Mouse (Mus musculus) adrenal gland, adult (tissue): Measurements from ENCODE around the gene Tmem223.

ENCODE experiments used
- DNase-seq, 2 experiments: peaks; one replicate each; pipeline ENCODE4 v3.0.0; 2022 to 2023; ENCODE audit warnings: low spot score in 1 of 2; ENCODE audit not compliant: inconsistent age in 2 of 2

The Tmem223 gene

DNA sequence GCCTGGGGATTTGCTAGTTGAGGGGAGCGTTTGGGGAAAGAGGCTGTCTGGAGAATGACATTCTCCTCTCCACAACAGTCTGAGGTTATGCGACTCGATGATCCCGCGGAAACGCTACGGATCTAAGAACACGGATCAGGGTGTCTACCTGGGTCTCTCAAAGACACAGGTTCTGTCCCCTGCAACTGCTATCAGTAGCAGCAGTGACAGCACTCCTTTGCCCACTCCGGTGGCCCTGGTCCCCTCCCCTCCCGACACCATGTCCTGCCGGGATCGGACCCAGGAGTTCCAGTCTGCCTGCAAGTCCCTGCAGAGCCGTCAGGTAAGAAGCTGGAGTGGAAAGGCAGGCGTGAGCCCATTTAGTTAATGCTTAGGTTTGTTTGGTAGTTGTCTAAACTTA lies 28.6 kb upstream of the Tmem223 start:
- peak in 1 of 2 experiments; percentile 44 for DNase-seq

DNA sequence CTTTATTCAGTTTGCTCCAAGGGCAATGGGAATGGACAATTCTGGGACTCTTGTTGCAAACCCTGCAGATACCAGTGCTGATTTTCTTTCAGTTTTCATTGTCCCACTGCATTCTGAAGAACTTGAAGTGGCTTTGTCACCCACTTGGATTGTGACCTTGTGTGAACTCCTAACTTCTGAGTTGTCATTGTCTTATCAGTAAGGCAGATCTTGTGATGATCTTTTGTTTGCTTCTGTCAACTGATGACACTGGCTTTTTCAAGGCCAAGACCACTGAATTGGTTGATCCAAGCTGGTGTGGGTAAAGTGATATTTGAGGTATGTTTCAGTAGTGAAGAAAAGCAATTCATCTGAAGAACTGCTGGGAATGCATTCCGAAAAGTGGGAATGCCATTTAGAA lies 25.4 kb upstream of the Tmem223 start:
- peak in 1 of 2 experiments; percentile 53 for DNase-seq

DNA sequence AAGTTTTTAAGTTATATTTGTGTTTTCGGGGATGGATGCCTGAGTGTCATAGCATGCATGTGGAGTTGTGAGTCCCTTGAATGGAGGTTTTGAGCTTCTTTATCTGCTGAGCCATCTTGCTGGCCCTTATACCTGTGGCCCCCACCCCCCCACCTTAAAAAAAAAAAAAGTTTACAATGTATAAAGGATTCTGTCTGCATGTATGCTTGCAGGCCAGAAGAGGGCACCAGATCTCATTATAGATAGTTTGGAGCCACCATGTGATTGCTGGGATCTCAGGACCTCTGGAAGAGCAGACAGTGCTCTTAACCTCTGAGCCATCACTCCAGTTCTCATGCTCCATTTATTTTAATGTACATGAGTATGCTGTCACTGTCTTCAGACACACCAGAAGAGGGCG lies 23.4 kb upstream of the Tmem223 start:
- no peak for DNase-seq

DNA sequence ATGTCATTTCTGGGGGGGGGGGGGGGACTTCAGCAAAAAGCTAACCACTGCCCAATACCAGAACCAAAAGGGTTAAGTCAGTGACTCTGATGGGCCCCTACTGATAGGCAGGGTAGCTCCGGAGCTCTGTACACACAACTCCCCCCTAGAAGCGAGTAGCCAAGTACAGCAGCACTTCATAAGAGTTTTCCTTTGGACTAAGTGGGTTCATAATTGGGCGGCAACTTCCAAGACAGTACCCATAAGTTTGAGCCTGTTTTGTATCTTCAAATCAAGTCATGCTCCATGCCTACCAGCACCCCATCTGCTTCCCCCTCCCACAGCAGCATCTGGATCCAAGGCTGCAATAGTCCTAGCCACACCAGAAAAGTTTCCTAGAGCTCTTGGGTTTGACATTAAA lies 15.1 kb upstream of the Tmem223 start:
- no peak for DNase-seq

DNA sequence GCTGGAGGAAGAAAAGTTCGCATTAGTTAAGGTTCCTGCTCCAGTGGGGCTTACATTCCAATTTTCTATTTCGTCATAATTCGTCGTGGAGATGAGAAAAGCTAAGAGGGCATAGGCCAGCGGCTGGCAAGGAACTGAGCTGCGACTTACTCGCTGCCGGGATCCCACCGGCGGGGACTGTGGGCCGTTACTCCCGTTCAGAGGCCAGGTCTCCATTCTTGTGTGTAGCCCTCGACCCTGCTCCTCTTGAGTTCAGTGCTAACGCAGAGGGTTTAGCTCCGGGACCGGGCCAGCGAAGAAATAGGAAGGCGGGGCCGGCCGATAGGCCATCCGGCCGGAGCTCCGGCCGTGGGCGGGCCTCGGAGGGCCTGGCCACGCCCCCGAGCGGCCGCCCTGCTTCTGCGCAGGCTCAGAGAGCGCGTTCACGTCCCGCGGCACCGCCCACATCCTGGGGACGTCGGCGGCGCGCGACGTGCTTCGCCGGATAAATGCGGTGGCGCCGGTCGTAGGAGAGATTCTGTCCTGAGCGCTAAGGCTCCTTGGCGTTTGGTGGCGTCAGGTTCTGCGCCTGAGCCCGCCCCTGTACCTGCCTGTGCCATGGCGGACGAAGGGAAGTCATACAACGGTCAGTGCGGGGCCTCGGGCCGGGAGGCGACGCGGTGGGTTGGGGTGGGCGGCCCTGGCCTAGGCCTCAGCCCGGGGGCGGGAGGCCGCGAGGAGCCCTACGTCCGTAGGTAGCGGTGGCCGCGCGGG lies 14.0 kb upstream of the Tmem223 start, which contains the start of gene Nxf1:
Nxf1 (plus strand) TSS at position 439 of the 753 bp plus-strand sequence.
- DNase-seq, result peak; percentile 94 to 97

DNA sequence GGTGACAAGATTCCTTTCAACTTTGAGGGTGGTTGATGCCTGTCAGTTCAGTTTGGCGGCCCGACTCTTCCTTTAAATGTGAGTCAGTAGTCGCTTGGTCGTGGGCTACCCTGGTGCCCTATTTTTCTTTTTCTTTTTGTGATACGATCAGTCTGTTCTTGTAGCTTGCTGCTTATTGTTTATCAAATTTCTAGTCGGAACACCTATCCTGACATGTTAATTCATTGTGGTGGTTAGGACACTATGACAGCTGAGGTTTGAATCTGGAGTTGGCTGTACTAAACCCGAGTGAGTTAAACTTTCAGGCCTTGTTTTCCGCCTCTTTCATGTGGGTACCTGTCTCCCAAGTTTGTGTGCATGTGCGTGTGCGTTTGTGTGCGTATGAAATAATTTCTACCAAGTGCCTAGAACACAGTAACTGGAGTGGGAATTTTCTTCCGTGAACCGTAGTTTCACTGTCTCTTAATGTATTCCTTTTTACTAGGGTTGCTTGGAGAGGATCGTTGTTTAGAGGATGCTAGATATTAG lies 13.3 kb upstream of the Tmem223 start:
- no peak for DNase-seq

DNA sequence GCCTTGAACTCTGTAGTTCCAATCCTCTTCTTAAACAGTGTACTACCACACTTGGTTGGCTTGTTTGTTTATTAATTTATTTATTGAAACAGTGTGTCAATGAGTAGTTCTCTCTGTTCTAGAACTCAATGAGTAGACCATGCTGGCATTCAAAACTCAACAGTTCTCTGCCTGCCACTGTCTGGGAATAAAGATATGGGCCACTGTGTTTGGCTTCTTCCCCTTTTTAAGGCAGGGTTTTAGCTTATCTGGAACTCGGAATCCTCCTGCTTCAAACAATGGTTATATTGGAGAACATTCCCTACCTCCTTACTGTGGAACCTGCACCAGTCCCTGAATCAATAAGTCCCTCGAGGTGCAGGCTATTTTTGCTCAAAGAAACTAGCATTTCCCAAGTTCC lies 11.9 kb upstream of the Tmem223 start:
- DNase-seq, result no peak

DNA sequence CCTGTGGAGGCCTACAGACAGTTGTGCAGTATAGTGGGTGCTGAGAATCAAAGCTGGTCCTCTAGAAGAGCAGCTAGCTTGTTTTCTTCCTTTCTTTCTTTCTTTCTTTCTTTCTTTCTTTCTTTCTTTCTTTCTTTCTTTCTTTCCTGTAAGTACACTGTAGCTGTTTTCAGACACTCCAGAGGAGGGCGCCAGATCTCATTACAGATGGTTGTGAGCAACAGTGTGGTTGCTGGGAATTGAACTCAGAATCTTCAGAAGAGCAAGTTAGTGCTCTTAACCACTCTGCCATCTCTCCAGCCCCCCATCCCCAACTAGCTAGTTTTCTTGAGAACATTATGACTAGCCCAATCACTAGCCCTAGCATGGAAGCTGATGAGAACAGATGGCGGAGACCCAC lies 10.0 kb upstream of the Tmem223 start:
- DNase-seq, result no peak

DNA sequence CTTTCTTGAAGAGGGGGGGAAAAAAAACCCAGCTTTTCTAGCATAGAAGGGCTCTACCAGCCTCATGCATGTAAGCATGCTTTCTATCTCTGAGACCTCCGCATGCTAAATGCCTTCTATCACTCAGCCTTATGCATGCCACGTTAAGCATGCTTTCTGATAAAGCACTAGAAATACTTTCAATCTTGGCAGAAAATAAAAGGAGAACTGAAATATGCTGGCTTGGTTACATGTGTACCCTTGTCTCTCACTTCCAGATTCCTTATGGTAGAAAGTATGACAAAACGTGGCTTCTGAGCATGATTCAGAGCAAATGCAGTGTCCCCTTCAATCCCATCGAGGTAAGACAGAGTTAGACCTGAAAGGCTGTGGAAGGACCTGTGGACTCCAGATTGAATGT lies 7.5 kb upstream of the Tmem223 start:
- no peak for DNase-seq

DNA sequence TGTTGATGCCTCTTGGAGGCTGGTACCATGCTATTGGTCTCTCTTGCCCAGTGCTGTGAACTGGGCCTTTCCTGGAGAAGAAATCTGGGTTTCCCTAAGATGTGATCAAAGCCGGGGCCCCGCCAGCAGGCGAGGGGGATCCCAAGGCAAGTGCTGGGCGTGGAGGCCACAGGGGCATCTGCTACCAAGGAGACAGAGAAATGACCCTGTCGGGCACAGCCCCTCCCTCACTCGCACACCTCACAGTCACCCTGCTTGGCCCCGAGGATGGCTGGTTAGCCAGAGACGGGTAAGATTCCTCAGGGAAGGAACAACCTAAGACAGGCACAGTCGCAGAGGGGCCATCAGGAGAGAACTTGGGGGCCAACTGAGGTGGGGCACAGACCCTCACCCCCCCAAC lies 5.2 kb upstream of the Tmem223 start:
- DNase-seq, result no peak

DNA sequence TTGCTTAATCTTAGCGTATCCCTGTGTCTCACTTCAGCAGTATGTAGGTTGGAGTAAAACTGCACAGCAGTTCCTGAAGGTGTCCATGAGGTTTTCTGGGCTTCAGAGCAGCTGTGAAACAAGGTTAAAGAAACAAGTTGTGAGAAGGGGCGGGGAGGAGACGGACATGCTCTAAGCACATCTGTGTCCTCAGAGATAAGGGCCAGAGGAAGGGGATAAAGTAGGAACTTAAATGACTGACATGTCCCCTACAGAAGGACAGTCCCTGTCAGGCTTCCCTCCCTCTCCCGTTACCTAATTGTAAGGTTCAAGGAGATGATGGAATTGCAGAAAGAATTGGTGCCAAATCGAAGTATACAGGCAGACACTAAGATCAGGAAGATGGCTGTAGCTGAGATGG lies 2.2 kb downstream of the Tmem223 start:
- no peak for DNase-seq

DNA sequence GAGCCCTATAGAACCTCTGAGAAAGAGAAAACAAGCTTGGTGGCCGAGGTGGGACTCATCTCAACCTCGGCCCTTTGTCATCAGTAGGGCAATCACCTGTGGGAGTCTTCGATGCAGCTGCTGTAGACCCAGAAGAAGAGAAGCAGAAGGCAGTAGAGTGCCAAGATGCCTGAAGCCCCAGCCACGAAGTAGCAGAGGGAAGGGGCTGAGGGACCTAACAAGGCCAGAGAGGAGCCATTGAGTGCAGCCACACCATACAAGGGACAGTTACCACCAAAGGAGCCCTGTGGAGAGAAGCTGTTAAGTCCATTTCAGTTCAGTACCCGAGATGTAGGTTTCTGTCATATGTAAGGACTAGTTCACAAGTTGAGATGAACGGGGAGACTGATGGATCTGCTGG lies 2.6 kb downstream of the Tmem223 start:
- DNase-seq, result peak in 1 of 2 experiments; percentile 54

DNA sequence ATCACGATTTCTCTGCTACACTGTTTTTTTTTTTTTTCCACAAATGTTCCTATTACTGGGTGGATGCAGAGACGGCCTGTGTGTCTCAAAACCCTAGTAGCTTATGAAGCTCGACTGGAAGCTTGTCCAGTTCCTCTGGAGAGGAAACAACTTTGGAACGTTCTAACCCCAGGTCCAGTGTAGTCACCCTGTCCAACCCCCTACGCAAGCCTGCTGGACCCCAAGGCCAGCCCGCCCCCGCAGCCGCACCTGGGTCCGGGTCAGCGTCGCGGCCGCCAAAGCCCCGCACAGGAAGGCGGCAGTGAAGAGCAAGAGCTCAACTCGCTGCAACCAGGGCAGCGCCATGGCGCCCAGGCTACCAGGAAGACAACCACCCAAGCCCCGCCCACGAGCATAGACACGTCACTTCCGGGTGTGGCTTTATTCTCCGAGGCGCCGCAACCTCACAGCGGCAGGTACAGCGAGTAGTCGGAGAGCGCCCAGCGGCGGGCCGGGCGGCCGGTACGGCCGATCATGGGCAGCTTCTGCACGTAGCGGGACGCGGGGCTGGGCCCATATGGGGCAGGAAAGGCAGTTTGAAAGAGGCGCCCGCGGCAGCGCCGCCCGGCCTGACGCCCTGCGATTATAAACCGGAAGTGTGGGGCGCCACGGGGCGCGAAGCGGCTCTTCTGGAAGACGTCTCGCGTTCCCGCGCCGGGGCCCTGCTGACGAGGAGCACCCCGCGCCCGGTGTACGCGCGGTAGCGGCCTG lies 3.5 kb downstream of the Tmem223 start, which contains the start of gene Tmem179b:
Tmem179b (minus strand) TSS at position 382 of the 750 bp plus-strand sequence.
- peak; percentile 96 to 99 for DNase-seq

DNA sequence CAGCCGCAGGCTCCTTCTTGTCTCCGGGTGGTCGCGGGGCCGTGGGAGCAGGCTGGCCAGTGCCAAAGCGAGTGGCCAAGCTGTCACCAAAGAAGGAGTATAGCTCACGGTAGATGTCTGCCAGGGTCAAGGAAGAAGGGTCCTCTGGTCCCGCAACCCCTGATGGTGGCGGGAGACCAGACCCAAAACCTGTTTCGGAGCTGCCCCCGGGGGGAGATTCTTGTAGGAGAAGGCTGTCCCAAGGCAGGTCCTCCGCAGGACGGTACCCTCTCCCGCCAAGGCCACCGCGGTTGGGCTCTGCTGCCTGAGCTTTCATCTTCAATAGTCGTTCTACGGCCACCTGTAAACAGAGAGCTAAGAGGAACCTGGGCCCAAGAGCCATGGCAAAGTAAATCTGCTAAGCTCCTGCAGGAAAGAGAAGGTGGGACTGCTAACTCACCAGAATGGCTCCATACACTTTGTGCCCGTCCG lies 4.2 kb downstream of the Tmem223 start:
- DNase-seq, result peak; percentile 61 to 82

DNA sequence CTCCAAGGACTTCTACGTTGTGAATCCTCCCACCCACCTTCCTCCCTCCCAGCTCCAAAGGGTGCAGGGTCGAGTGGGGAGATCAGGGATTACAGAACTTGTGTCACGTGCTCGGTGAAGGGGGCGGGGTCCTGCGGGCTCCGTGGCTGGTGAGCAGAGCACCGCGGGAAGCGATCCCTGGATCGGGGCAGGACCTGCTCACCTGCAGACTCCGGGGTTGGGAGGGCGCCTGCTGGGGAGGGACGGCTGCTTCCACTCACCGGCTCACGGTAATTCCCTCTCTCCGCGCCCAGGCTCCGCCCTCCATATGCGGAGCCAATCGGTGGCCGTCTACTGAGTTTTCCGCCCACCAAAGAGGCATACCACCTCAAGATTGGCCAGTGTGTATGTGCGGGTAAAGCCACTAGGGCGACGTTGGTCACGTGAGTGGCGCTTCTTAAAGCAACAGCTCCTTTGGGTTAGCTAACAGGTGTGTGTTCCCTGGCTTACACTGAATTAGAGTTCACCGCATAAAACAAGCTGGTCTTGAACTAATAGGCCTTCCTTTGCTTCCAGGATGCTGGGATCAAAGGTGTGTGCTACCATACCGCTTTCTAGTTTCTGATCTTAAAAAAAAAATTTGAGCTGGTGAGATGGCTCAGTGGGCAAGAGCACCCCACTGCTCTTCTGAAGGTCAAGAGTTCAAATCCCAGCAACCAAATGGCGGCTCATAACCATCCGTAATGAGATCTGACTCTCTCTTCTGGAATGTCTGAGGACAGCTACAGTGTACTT lies 15.4 kb downstream of the Tmem223 start, which contains the start of gene Taf6l:
Taf6l (minus strand) TSS at position 410 of the 774 bp plus-strand sequence.
- DNase-seq, result peak; percentile 93 to 97

DNA sequence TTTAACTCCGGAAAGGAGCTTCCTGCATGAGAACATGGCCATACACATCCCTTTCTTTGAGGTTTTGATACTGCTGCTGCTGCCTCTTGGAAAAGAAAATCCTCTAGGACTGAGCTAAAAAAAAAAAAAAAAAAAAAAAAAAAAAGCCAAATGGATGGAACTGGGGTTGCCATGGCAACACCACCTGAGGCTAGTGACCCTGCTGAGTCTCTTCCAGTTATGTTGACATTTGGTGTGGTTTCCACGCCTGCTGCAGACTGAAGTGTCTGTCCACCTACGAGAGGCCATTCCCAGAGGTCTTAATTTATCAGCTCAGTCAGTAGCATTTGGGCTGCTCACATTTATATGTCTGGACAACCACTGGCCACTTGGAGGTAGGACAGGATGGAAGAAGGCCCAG lies 17.7 kb downstream of the Tmem223 start:
- no peak for DNase-seq

DNA sequence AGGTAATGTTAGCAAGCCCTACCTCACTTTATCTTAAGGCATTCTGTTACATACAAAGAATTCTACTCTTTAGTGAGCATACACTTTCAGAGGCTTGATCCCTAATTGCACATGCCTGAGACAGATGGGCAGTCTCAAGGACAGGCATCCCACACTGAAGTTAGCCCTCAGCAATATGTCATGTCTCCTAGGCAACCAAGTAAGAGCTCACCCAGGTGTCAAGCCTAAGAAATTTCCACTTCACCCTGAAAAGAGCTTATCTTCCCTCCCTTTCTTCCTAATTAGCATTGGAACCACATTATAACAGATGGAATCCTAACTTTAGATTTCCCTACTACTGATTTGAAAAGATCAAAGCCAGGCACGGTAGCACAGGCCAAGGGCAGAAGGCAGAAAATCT lies 18.4 kb downstream of the Tmem223 start:
- peak in 1 of 2 experiments; percentile 47 for DNase-seq

DNA sequence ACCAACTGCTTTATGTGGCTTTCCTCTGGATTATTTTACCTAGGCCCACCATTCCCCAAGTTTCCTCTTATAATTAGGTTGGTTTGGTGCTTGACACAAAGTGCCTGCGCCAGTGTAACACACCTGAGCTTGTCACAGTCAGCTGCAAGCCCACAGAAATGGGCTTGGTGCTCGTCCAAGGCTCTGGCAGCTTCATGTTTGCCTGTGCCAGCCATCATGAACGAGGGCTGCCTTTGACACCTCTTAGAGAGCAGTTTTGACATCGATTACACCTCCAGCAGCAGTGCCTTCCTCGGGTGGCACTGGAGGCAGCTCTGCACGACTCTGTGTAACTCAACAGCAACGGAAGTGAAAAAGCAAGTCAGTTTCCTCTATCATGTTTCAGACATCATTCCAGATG lies 19.4 kb downstream of the Tmem223 start:
- no peak for DNase-seq

DNA sequence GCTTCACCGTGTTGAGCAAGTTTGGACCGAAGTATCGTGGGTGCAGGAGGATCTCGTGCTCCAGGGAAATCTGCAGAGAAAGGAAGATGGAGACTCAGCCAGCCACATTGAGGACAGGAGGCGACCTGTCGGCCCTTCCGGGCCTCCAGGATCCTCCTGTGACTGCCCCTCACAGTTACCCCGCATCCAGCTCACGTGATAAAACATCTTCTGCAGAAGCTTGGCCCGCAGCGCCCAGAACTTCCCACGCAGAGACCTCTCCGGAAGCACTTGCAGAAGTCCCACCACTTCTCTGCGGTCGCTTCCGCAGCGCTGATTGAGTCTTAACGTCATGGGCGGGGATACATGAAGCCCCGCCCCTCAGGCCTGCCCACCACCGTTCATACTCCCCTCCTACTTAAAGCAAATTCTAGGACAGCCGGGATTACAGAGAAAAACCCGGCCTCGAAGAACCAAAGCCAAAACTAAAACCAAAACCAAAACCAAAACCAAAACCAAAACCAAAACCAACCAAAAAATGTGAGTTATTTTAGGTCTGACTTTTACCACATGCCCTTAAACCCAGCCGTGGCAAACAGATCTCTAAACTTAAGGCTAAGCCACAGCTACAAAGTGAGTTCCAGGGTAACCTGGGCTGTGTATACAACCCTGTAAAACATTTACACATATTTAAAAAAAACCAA lies 27.6 kb downstream of the Tmem223 start, which contains the start of gene Polr2g:
Polr2g (minus strand) TSS at position 314 of the 683 bp plus-strand sequence.
- peak; percentile 94 to 97 for DNase-seq

DNA sequence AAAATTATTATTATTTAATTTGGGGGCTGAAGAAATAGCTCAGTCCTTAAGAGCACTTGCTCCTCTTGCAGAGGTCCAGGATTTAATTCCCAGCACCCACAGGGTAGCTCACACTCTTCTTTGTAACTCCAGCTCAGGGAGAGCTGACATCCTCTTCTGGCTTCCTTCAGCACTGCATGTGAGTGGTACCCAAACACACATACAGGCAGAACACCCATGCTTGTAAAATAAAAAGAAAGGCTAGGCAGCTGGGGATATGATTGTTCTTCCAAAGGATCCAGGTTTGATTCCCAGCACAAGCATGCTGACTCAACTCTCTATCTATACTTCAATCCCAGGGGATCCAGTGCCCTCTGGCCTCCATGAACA lies 28.1 kb downstream of the Tmem223 start:
- DNase-seq, result no peak
